In genomic region chr2:117825088-117825487, GRCm38 (mm10) we compare ENCODE assay signal across 23 mouse cellular contexts.
"Had no signal": no experiment of that assay in that cellular context is flagged by ENCODE, and none has a peak within 500 bp of the region (broad histone marks: within the 10 kb centered on the region; RNA-seq: fewer than 3 reads in every experiment).

No protein-coding gene starts in this region.

- ATAC-seq: liver, postnatal 0 days; midbrain, embryonic 13.5 days; midbrain, embryonic 16.5 days had no signal

- DNase-seq: kidney, postnatal 14 days; kidney, postnatal 4 days; left cerebral cortex, postnatal 4 days; liver, postnatal 0 days; lung, postnatal 10 days; lung, postnatal 4 days; retina, postnatal 1 day; right cerebral cortex, postnatal 25 days; spleen, adult 18-20 months; thymus, postnatal 14 days; thymus, postnatal 4 days had no signal

- H3K4me3 ChIP-seq: kidney, embryonic 15.5 days; limb, embryonic 12.5 days; limb, embryonic 15.5 days; lung, embryonic 15.5 days; midbrain, embryonic 10.5 days; midbrain, embryonic 13.5 days; myocyte; neural tube, embryonic 13.5 days; stomach, embryonic 15.5 days had no signal

- H3K9ac ChIP-seq: kidney, embryonic 15.5 days; limb, embryonic 12.5 days; limb, embryonic 15.5 days; liver, embryonic 14.5 days; liver, postnatal 0 days; lung, embryonic 15.5 days; midbrain, embryonic 13.5 days; neural tube, embryonic 13.5 days; stomach, embryonic 15.5 days had no signal

- H3K4me2 ChIP-seq: kidney, embryonic 15.5 days; limb, embryonic 12.5 days; limb, embryonic 15.5 days; liver, embryonic 11.5 days; lung, embryonic 15.5 days; midbrain, embryonic 13.5 days; neural tube, embryonic 13.5 days; stomach, embryonic 15.5 days had no signal

- H3K4me1 ChIP-seq: kidney, embryonic 15.5 days; limb, embryonic 12.5 days; limb, embryonic 15.5 days; lung, embryonic 15.5 days; midbrain, embryonic 10.5 days; midbrain, embryonic 13.5 days; neural tube, embryonic 13.5 days; stomach, embryonic 15.5 days had no signal

- H3K36me3 ChIP-seq: kidney, embryonic 15.5 days; limb, embryonic 12.5 days; limb, embryonic 15.5 days; lung, embryonic 15.5 days; midbrain, embryonic 10.5 days; midbrain, embryonic 13.5 days; neural tube, embryonic 13.5 days; stomach, embryonic 15.5 days had no signal

- H3K27ac ChIP-seq: kidney, embryonic 15.5 days; limb, embryonic 12.5 days; limb, embryonic 15.5 days; liver, embryonic 14.5 days; lung, embryonic 15.5 days; midbrain, embryonic 10.5 days; midbrain, embryonic 13.5 days; neural tube, embryonic 13.5 days; stomach, embryonic 15.5 days had no signal

- H3K9me3 ChIP-seq: kidney, embryonic 15.5 days; limb, embryonic 12.5 days; limb, embryonic 15.5 days; lung, embryonic 15.5 days; midbrain, embryonic 10.5 days; midbrain, embryonic 13.5 days; neural tube, embryonic 13.5 days; stomach, embryonic 15.5 days had no signal

- H3K27me3 ChIP-seq: kidney, embryonic 15.5 days; limb, embryonic 12.5 days; limb, embryonic 15.5 days; lung, embryonic 15.5 days; midbrain, embryonic 13.5 days; neural tube, embryonic 13.5 days; stomach, embryonic 15.5 days had no signal
